Mouse (Mus musculus) mouse embryonic stem cell (cell line): ENCODE data around the gene Fam118a.

Experiments
- in situ Hi-C, 2 experiments: fragments of 300-500 bp; cut with MboI; formaldehyde crosslinking; loops; 1 replicate in 1 of 2; 3 replicates in 1 of 2; pipeline ENCODE4 v1.14.3; 2019 to 2020; ENCODE audit warnings: low sequenced_read_pairs in 2 of 2, low pct_unique_long_range_greater_than_20kb in 1 of 2, mixed read lengths in 1 of 2; ENCODE audit not compliant: unreplicated experiment in 1 of 2

The Fam118a gene

DNA sequence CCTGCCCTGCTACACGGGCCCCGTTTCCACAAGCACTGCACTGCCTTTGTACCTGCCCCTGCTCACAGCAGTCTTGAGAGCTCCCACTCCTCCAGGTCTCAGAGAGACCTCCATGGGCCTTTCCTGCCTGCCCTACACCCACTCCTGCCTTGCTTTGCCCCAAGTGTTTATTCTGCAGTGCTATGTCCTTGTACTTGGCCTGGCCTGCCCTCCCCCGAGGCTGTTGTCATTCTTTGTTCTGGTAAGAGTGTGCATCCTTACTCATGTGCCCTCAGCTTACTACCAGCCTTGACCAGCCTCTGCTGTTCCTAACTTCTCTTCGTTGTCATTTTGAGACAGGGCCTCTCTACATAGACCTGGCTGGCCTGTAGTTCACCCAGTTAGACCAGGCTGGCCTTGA is 19.1 kb downstream of the Fam118a start:
- in situ Hi-C loops = no loop called here

DNA sequence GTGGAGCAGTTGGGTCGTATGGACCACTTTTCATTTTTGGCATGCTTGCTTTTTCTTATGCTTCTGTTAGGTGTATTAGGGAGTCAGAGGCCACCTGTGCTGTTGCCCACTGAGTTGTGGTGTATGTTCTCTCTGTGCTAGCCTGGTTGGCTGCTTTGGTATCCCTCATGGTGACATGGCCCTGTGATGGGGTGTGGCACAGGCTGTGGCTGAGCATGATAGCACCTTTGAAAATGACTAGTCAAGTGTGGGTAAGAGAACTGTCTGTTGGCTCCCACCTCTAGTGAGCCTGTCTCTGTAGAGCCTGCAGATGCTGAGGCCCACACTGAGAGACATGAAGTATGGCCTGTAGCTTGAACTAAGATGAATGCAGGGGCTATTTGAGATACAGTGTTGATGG is 21.0 kb downstream of the Fam118a start:
- in situ Hi-C loops = no loop called here

DNA sequence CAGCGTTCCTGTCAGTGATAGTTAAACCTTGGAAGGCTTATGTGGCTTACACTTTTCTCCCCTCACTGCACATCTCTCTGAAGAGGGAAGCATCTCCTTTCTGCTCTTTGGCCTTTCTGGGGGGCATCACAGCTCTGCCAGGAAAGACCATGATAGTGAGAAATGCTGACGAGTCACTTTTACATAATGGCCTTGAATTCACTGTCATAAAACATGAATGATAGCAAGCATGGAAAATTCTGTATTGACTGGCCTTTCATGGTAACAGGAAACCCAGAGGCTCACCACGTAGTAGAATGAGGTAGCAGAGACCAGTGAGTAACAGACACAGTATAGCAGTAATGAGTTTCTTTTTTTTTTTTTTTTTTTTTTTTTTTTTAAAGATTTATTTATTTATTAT is 25.4 kb downstream of the Fam118a start:
- in situ Hi-C loops = no loop called here

DNA sequence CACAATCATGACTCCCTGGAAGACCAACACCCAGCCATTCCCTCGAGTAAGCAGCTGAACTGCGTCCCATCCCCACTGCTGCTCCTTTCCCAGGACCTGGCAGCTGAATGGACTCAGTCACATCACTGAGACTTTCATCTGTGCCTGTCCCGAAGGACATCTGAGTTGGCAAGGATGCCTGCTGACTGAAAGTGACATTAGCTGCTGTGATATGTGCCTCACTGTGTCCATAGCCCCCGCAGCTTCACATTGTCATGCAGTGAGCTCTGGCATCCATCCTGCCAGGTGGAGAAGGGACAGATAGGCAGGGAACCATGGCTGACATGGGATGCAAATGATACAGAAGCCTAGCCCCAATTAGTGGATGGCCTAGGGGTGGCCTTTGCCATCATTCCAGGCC is 26.4 kb downstream of the Fam118a start:
- in situ Hi-C loops = no loop called here

DNA sequence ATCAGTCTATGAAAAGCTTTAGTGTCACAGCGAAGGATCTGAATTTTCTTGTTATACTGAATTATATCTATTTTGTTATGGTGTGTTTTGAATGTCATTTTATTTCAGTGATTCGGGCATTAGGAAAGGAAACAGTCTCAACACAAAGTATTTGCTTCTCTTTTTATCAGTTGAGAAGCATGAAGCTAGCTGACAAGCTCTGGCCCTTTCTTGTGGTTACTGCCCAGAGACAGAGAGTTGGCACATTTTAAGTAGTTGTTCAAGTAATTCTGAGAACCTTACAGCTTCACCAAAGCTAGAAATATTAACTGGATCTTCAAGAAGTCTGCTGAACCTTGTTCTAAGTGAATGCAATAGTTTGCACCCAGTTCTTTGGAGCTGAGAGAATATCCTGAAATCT is 34.7 kb downstream of the Fam118a start:
- in situ Hi-C loops = no loop called here

GRCm38 (mm10) chr15:85070561-85070960 is 41.8 kb downstream of the Fam118a start:
- in situ Hi-C loops = loop anchor here (5.0 kb wide), 1 partner anchor 73 kb away; no protein-coding TSS in a partner anchor

- in situ Hi-C loops = loop anchor here (5.0 kb wide), 1 partner anchor 75 kb away; no protein-coding TSS in a partner anchor
These were observed 43.9 kb downstream of the Fam118a start for GRCm38 (mm10) chr15:85072651-85073050.

GRCm38 (mm10) chr15:85085641-85086040 is 56.9 kb downstream of the Fam118a start:
- in situ Hi-C loops = no loop called here
